Mouse (Mus musculus) ES-E14 (cell line): ENCODE results near the gene Grm4.

Experiments
- CHD2 ChIP-seq: IDR thresholded peaks from 2 replicates; pipeline ENCODE4 v1.6.1; 2014; ENCODE audit warnings: mild to moderate bottlenecking, low read depth, low read length, inconsistent platforms
- HCFC1 ChIP-seq: IDR thresholded peaks from 2 replicates; pipeline ENCODE4 v1.6.1; 2012; ENCODE audit warnings: low read length, inconsistent platforms, borderline replicate concordance; ENCODE audit not compliant: insufficient read depth
- MAFK ChIP-seq: IDR thresholded peaks from 2 replicates; pipeline ENCODE4 v1.6.1; 2014; ENCODE audit warnings: mild to moderate bottlenecking, low read depth, low read length, inconsistent platforms; ENCODE audit not compliant: insufficient read depth
- ZNF384 ChIP-seq: IDR thresholded peaks from 2 replicates; pipeline ENCODE4 v1.6.1; 2012; ENCODE audit warnings: low read depth, low read length, inconsistent platforms

- TF ChIP-seq MAFK (no peak), ZNF384 (no peak), CHD2 (no peak), HCFC1 (no peak)
Measured at GRCm38 (mm10) chr17:27520557-27520956, 646 bp downstream of the Grm4 start.
